Mouse (Mus musculus) neural tube, embryonic 11.5 days (tissue): Measurements from ENCODE around the gene Pianp. TPM values are rescaled to one million over a fixed set of nuclear protein-coding genes. Genes with fewer than 3 reads are reported as not detected.

Experiments used
- ATAC-seq: fragments of 200-750 bp; cut with Nextera tagmentation; 2 replicates; pipeline ENCODE4 v1.8.0; 2017; ENCODE audit warnings: moderate number of reproducible peaks, mild to moderate bottlenecking, moderate TSS enrichment, moderate library complexity; ENCODE audit not compliant: insufficient read depth, low FRiP score, low TSS enrichment
- DNase-seq: peaks from one replicate; pipeline ENCODE4 v3.0.0-alpha.2; 2015; ENCODE audit warnings: low spot score
- H3K27ac ChIP-seq: fragments of 300-500 bp; sonication (generic); 2 replicates; pipeline ENCODE4 v1.5.1; 2014; ENCODE audit warnings: low read depth, mild to moderate bottlenecking, low read length
- H3K27me3 ChIP-seq: fragments of 300-500 bp; sonication (generic); 2 replicates; pipeline ENCODE4 v1.6.1; 2014; ENCODE audit warnings: mild to moderate bottlenecking, low read length, mixed read lengths; ENCODE audit not compliant: control insufficient read depth, insufficient read depth
- H3K36me3 ChIP-seq: fragments of 300-500 bp; sonication (generic); 2 replicates; pipeline ENCODE4 v1.6.1; 2014; ENCODE audit warnings: mild to moderate bottlenecking, low read length, moderate library complexity, mixed read lengths; ENCODE audit not compliant: control insufficient read depth, insufficient read depth
- H3K4me1 ChIP-seq: fragments of 300-500 bp; sonication (generic); 2 replicates; pipeline ENCODE4 v1.6.1; 2014; ENCODE audit warnings: low read length, mixed read lengths; ENCODE audit not compliant: control insufficient read depth, insufficient read depth
- H3K4me2 ChIP-seq: fragments of 300-500 bp; sonication (generic); 2 replicates; pipeline ENCODE4 v1.6.1; 2014; ENCODE audit warnings: low read depth, mild to moderate bottlenecking, moderate library complexity
- H3K4me3 ChIP-seq: fragments of 300-500 bp; sonication (generic); 2 replicates; pipeline ENCODE4 v1.5.1; 2014; ENCODE audit warnings: low read depth, low read length
- H3K9ac ChIP-seq: fragments of 300-500 bp; sonication (generic); 2 replicates; pipeline ENCODE4 v1.6.1; 2014; ENCODE audit warnings: mild to moderate bottlenecking, low read length
- H3K9me3 ChIP-seq: fragments of 300-500 bp; sonication (generic); 2 replicates; pipeline ENCODE4 v1.6.1; 2016; ENCODE audit warnings: low read length; ENCODE audit not compliant: control insufficient read depth
- WGBS: fragments of 180-500 bp; shearing (Covaris S2); extraction: QIAGEN DNeasy Blood & Tissue Kit; methylation state at CpG from one replicate; pipeline ENCODE4 v1.1.7; 2014; 5-methylcytosine and 5-hydroxymethylcytosine counted together
- polyA plus RNA-seq: library from polyadenylated mRNA; unstranded; fragments of >200 nt; fragmentation: Nextera tagmentation; extraction: Ambion mirVana; gene quantifications from 2 replicates; pipeline ENCODE4 v1.2.1, GENCODE M21; 2014

The Pianp gene
- polyA plus RNA-seq, 1 experiment from 2014 or later = 2.6 TPM

- Histone ChIP-seq H3K9me3 (no peaks in the 10 kb centered on the region), H3K4me2 (no peak overlapping the region), H3K36me3 (peaks cover 18% of the 10 kb centered on the region), H3K27ac (no peak overlapping the region), H3K4me3 (no peak overlapping the region), H3K27me3 (no peaks in the 10 kb centered on the region), H3K4me1 (no peaks in the 10 kb centered on the region), H3K9ac (no peak overlapping the region)
- 51% methylated on average over 5 of the region's 5 CpGs for WGBS
- DNase-seq (peak; percentile 83), ATAC-seq (peak; percentile 51; the same call in 1 of the 2 replicates)
Observed at GRCm38 (mm10) chr6:125046691-125047090, 50.2 kb downstream of the Pianp start.

GRCm38 (mm10) chr6:125049678-125050077 lies 53.2 kb downstream of the Pianp start, which contains the start of gene Acrbp:
Gene Acrbp, plus strand, starts transcription at chr6:125049689.
- Histone ChIP-seq H3K27ac (no peak within 1 kb of the TSS), H3K36me3 (peaks cover 16% of the 10 kb centered on the region), H3K4me1 (no peaks in the 10 kb centered on the region), H3K9me3 (no peaks in the 10 kb centered on the region), H3K27me3 (no peaks in the 10 kb centered on the region), H3K9ac (no peak within 1 kb of the TSS), H3K4me2 (no peak within 1 kb of the TSS), H3K4me3 (no peak within 1 kb of the TSS)
- no peak for DNase-seq
- 32% methylated on average over 20 of the region's 20 CpGs for WGBS
- ATAC-seq = no peak

- no peak overlapping the region for H3K27ac ChIP-seq
- 72% methylated on average over 5 of the region's 5 CpGs for WGBS
- no peaks in the 10 kb centered on the region for H3K27me3 ChIP-seq
- ATAC-seq = no peak
- no peak overlapping the region for H3K9ac ChIP-seq
- no peaks in the 10 kb centered on the region for H3K9me3 ChIP-seq
- no peaks in the 10 kb centered on the region for H3K4me1 ChIP-seq
- no peak overlapping the region for H3K4me2 ChIP-seq
- no peak for DNase-seq
- no peak overlapping the region for H3K4me3 ChIP-seq
- peaks cover 13% of the 10 kb centered on the region for H3K36me3 ChIP-seq
Observed at GRCm38 (mm10) chr6:125051237-125051636, 54.7 kb downstream of the Pianp start.

Other genes starting within 250 kb of the Pianp start
- not detected in 2 replicates for gene Gm45234, start 240.7 kb upstream of the Pianp start, polyA plus RNA-seq
- gene Atn1, start 240.2 kb upstream of the Pianp start, polyA plus RNA-seq = 11.8 and 12.1 TPM in 2 replicates
- gene Eno2, start 227.0 kb upstream of the Pianp start, polyA plus RNA-seq = 8.5 and 9.8 TPM in 2 replicates
- gene Lrrc23, start 217.0 kb upstream of the Pianp start, polyA plus RNA-seq = 0.27 and 1.4 TPM in 2 replicates
- 6.3 and 6.9 TPM in 2 replicates for gene Spsb2, start 188.0 kb upstream of the Pianp start, polyA plus RNA-seq
- gene Tpi1, start 182.4 kb upstream of the Pianp start, polyA plus RNA-seq = 622 and 634 TPM in 2 replicates
- 162 and 174 TPM in 2 replicates for gene Usp5, start 167.2 kb upstream of the Pianp start, polyA plus RNA-seq
- 190 and 195 TPM in 2 replicates for gene Cdca3, start 167.1 kb upstream of the Pianp start, polyA plus RNA-seq
- 0.22 and 0.29 TPM in 2 replicates for gene Gnb3, start 156.4 kb upstream of the Pianp start, polyA plus RNA-seq
- gene P3h3, start 138.9 kb upstream of the Pianp start, polyA plus RNA-seq = 14.6 and 16.9 TPM in 2 replicates
- gene Gpr162, start 132.7 kb upstream of the Pianp start, polyA plus RNA-seq = 2.3 TPM in 2 replicates
- 0.07 TPM in 1 of 2 replicates, not detected in the other for gene Cd4, start 108.5 kb upstream of the Pianp start, polyA plus RNA-seq
- 1.4 and 1.7 TPM in 2 replicates for gene Lag3, start 85.0 kb upstream of the Pianp start, polyA plus RNA-seq
- gene Ptms, start 76.6 kb upstream of the Pianp start, polyA plus RNA-seq = 345 and 381 TPM in 2 replicates
- gene Mlf2, start 65.3 kb upstream of the Pianp start, polyA plus RNA-seq = 468 and 513 TPM in 2 replicates
- 110 and 118 TPM in 2 replicates for gene Cops7a, start 31.2 kb upstream of the Pianp start, polyA plus RNA-seq
- 9.7 and 10.2 TPM in 2 replicates for gene Zfp384, start 12.5 kb downstream of the Pianp start, polyA plus RNA-seq
- gene Ing4, start 43.1 kb downstream of the Pianp start, polyA plus RNA-seq = 130 and 132 TPM in 2 replicates
- 10.9 and 11.7 TPM in 2 replicates for gene Acrbp, start 53.0 kb downstream of the Pianp start, polyA plus RNA-seq
- gene Lpar5, start 71.2 kb downstream of the Pianp start, polyA plus RNA-seq = 0.34 and 0.57 TPM in 2 replicates
- 117 and 123 TPM in 2 replicates for gene Chd4, start 99.3 kb downstream of the Pianp start, polyA plus RNA-seq
- 62.7 and 63.4 TPM in 2 replicates for gene Nop2, start 135.2 kb downstream of the Pianp start, polyA plus RNA-seq
- gene Iffo1, start 148.5 kb downstream of the Pianp start, polyA plus RNA-seq = 13.8 and 16.5 TPM in 2 replicates
- 2,338 and 2,354 TPM in 2 replicates for gene Gapdh, start 169.8 kb downstream of the Pianp start, polyA plus RNA-seq
- 137 and 139 TPM in 2 replicates for gene Ncapd2, start 195.0 kb downstream of the Pianp start, polyA plus RNA-seq
- 178 and 192 TPM in 2 replicates for gene Mrpl51, start 195.1 kb downstream of the Pianp start, polyA plus RNA-seq
- gene Vamp1, start 218.9 kb downstream of the Pianp start, polyA plus RNA-seq = 2.2 and 2.5 TPM in 2 replicates
- 1.2 and 1.7 TPM in 2 replicates for gene Tapbpl, start 235.2 kb downstream of the Pianp start, polyA plus RNA-seq
- 0.77 and 1.3 TPM in 2 replicates for gene Cd27, start 240.3 kb downstream of the Pianp start, polyA plus RNA-seq